Mouse (Mus musculus): ENCODE data around the gene Sod1.

DNA sequence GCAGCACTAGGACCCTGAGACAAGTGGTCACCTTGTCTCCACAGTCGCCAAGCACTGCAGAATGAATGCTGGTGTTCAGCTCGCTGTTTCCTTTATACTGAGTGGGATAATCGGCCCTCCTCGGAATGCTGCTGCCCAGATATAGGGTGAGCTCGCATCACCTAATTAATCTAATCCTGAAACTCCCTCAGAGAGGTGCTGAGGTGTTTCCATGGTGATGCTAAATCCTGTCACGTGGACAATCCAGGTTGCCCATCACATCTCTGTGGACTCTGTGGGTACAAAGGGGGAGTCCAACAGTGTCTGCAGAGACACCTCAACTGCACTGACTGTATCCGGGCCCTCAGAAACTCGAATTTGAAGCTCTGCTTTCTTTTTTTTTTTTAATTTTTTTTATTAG, 49.1 kb upstream of the Sod1 start:
- TF ChIP-seq CTCF (IDR thresholded peaks at IDR 0.05; ENCODE audit: low read depth) (no peak), EP300 (IDR thresholded peaks at IDR 0.05; ENCODE audit: low read depth) (no peak)

All from liver, postnatal 0 days (tissue).